Mouse (Mus musculus) T-helper 17 cell (primary cell): ENCODE data around the gene Atp1b2.

ENCODE experiments used
- in situ Hi-C, 2 experiments: fragments of 300-600 bp; cut with MboI, MseI; formaldehyde crosslinking; loops; 1 replicate in 1 of 2; 2 replicates in 1 of 2; pipeline ENCODE4 v1.15.1; 2025; ENCODE audit warnings: high pct_unique_total_duplicates in 2 of 2

Atp1b2 gene

DNA sequence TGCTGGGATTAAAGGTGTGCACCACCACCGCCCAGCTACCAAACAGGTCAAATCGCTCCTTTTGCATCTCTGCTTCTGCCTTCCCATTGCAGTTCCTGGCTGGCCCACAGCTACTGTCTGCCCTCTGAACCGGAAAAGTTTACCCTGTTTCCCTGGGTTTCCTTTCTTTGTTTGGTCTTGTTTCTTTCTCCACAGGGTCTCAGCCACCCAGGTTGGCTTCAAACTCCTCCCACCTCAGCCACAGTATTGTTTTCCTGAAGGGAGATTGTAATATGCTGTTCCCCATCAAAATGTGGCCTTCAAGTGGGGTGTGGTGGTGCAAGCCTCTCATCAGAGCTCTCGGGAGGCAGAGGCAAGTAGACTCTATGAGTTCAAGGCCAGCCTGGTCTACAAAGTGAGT lies 54.4 kb downstream of the Atp1b2 start:
- in situ Hi-C loops = no loop called here
